Mouse (Mus musculus): ENCODE measurements around the gene Ldlrad3. TPM values are rescaled to one million over a fixed set of nuclear protein-coding genes. Genes with fewer than 3 reads are reported as not detected.

The Ldlrad3 gene
- total and polyA plus RNA-seq, 3 experiments = 3.5 to 6.1 TPM; not detected in 1

DNA sequence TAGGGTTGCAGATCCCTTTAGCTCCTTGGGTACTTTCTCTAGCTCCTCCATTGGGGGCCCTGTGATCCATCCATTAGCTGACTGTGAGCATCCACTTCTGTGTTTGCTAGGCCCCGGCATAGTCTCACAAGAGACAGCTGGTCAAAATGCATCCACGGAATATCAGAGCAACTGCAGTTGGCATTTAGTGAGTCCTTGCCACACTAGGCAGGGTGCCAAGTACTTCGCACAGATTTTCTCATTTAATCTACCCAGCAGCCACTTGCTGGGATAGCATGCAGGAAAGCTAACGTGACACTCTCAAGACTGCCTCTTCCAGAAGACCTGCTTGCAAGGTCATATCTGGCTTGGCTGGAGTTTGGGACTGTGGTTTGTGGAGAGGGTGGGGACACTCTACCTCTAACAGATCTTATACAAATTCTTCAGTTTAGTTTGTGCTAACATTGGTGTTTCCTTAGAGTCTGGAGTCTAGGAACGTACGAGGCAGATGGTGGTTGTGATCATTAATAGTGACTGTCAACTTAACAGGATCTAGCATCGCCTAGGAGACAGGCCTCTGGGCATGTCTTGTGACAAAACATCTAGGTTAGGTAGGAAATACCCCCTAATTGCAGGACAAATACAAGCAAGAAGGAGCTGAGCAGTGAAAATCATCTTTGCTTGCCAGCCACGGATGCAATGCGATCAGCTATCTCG is 115.0 kb downstream of the Ldlrad3 start:
- no peak for DNase-seq (ENCODE audit: low read depth, low spot score)
- TF ChIP-seq MYC (IDR thresholded peaks at IDR 0.05; ENCODE audit: low read depth, low read length) (no peak), EP300 (IDR thresholded peaks at IDR 0.05; ENCODE audit: low read depth in 1 of 2, low read length in 2 of 2) (no peak), ETS1 (IDR thresholded peaks at IDR 0.05; ENCODE audit: low read depth, low read length) (no peak), GABPA (IDR thresholded peaks at IDR 0.05; ENCODE audit: low read depth, low read length) (no peak), TAL1 (IDR thresholded peaks at IDR 0.05; ENCODE audit: low read length) (no peak), MXI1 (IDR thresholded peaks at IDR 0.05; ENCODE audit: low read depth, low read length) (no peak), MYB (IDR thresholded peaks at IDR 0.05; ENCODE audit: low read depth, low read length) (no peak), CHD1 (IDR thresholded peaks at IDR 0.05; ENCODE audit: low read depth, low read length) (no peak), HCFC1 (IDR thresholded peaks at IDR 0.05; ENCODE audit: low read depth, low read length) (no peak), ZNF384 (IDR thresholded peaks at IDR 0.05; ENCODE audit: low read depth, low read length) (no peak), E2F4 (IDR thresholded peaks at IDR 0.05; ENCODE audit: borderline replicate concordance, low read depth, low read length) (no peak), ELF1 (IDR thresholded peaks at IDR 0.05; ENCODE audit: low read depth, low read length) (no peak)
- no peak overlapping the region for H3K27ac ChIP-seq (ENCODE audit: control insufficient read depth, low read depth, low read length)

DNA sequence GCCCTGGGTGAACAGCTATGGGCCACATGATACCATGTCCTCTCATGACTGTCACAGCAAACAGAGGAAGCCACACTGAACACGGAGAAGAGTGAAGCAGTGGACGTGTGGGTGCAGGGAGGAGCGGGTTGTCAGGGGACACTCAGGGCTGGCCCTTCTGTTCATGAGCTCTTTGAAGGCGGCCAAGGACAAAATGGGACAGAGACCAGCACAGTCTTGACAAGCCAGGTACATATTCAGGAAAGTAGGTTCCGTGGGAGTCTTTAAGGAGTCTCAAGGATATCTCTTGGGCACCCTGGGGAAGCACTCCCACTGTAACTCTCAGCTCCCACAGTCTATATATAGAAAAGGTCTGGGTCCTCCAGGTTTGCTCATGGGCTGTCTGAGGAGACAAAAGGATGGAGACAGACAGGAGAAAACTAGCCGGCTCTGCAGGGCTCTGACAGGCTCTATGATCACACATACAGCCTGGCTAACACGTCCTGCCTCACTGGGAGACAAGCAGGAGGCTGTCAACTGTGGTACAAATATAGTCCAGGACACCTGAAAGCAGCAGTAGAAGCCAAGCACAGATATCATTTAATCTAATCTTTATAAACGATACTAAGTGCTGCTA is 121.3 kb downstream of the Ldlrad3 start:
- no peaks in the 10 kb centered on the region for H3K9me3 ChIP-seq (replicated peaks; ENCODE audit: insufficient read depth, low read length)

More for the DNA sequence above, 115.0 kb downstream of the Ldlrad3 start:
- no peaks in the 10 kb centered on the region for H3K9me3 ChIP-seq (replicated peaks; ENCODE audit: insufficient read depth, low read length)
- no peak overlapping the region for H3K4me3 ChIP-seq (ENCODE audit: control insufficient read depth in 1 of 2, insufficient read depth in 1 of 2, low read depth in 2 of 2, low read length in 2 of 2)
- H3K9ac ChIP-seq (ENCODE audit: control insufficient read depth, low read depth, low read length, poor library complexity, severe bottlenecking) = no peak overlapping the region
- no peaks in the 10 kb centered on the region for H3K27me3 ChIP-seq (ENCODE audit: control insufficient read depth in 1 of 2, insufficient read depth in 2 of 2, low read length in 2 of 2)
- H3K4me1 ChIP-seq (ENCODE audit: control insufficient read depth in 1 of 2, insufficient read depth in 2 of 2, low read length in 2 of 2) = no peaks in the 10 kb centered on the region
- H3K36me3 ChIP-seq (ENCODE audit: control insufficient read depth in 1 of 2, insufficient read depth in 2 of 2, low read length in 2 of 2) = no peaks in the 10 kb centered on the region
- H3K79me2 ChIP-seq (ENCODE audit: control insufficient read depth, insufficient read depth, low read length, poor library complexity) = no peaks in the 10 kb centered on the region

More for the DNA sequence above, 121.3 kb downstream of the Ldlrad3 start:
- Histone ChIP-seq H3K79me2 (ENCODE audit: control insufficient read depth, insufficient read depth, low read length, poor library complexity) (no peaks in the 10 kb centered on the region), H3K27me3 (ENCODE audit: control insufficient read depth in 1 of 2, insufficient read depth in 2 of 2, low read length in 2 of 2) (no peaks in the 10 kb centered on the region), H3K4me1 (ENCODE audit: control insufficient read depth in 1 of 2, insufficient read depth in 2 of 2, low read length in 2 of 2) (no peaks in the 10 kb centered on the region), H3K4me3 (ENCODE audit: control insufficient read depth in 1 of 2, insufficient read depth in 1 of 2, low read depth in 2 of 2, low read length in 2 of 2) (no peak overlapping the region), H3K36me3 (ENCODE audit: control insufficient read depth in 1 of 2, insufficient read depth in 2 of 2, low read length in 2 of 2) (no peaks in the 10 kb centered on the region), H3K9ac (ENCODE audit: control insufficient read depth, low read depth, low read length, poor library complexity, severe bottlenecking) (no peak overlapping the region), H3K27ac (ENCODE audit: control insufficient read depth, low read depth, low read length) (no peak overlapping the region)
- TF ChIP-seq ELF1 (IDR thresholded peaks at IDR 0.05; ENCODE audit: low read depth, low read length) (no peak), JUND (IDR thresholded peaks at IDR 0.05; ENCODE audit: low read depth, low read length) (no peak), MEF2A (IDR thresholded peaks at IDR 0.05; ENCODE audit: extremely low read depth, insufficient replicate concordance, low read depth, low read length, poor library complexity, severe bottlenecking) (no peak), RAD21 (IDR thresholded peaks at IDR 0.05; ENCODE audit: low read depth, low read length) (no peak), USF2 (IDR thresholded peaks at IDR 0.05; ENCODE audit: borderline replicate concordance in 1 of 2, insufficient read depth in 1 of 2, low read depth in 1 of 2, low read length in 2 of 2) (no peak), TAL1 (IDR thresholded peaks at IDR 0.05; ENCODE audit: low read length) (no peak), GABPA (IDR thresholded peaks at IDR 0.05; ENCODE audit: low read depth, low read length) (no peak), SMC3 (IDR thresholded peaks at IDR 0.05; ENCODE audit: low read depth, low read length) (no peak), GATA1 (IDR thresholded peaks at IDR 0.05; ENCODE audit: low read depth, low read length) (no peak), MXI1 (IDR thresholded peaks at IDR 0.05; ENCODE audit: low read depth, low read length) (no peak), E2F4 (IDR thresholded peaks at IDR 0.05; ENCODE audit: borderline replicate concordance, low read depth, low read length) (no peak), UBTF (IDR thresholded peaks at IDR 0.05; ENCODE audit: borderline replicate concordance, insufficient read depth, low read depth, low read length) (no peak), SIN3A (IDR thresholded peaks at IDR 0.05; ENCODE audit: low read length) (no peak), TBP (IDR thresholded peaks at IDR 0.05; ENCODE audit: low read depth, low read length) (no peak), KAT2A (conservative IDR thresholded peaks at IDR 0.05; ENCODE audit: low read depth, low read length) (no peak)
- no peak for DNase-seq (ENCODE audit: low read depth, low spot score)
